Mouse (Mus musculus): ENCODE results near the gene Slc25a53.
A peak's percentile ranks its signal among the peaks of the same experiment; 100 is the strongest.
"Not testable (repeated sequence)": the region's sequence is repeated elsewhere in the genome, so short reads cannot be mapped to it uniquely, and the experiment has no call there.

The Slc25a53 gene

DNA sequence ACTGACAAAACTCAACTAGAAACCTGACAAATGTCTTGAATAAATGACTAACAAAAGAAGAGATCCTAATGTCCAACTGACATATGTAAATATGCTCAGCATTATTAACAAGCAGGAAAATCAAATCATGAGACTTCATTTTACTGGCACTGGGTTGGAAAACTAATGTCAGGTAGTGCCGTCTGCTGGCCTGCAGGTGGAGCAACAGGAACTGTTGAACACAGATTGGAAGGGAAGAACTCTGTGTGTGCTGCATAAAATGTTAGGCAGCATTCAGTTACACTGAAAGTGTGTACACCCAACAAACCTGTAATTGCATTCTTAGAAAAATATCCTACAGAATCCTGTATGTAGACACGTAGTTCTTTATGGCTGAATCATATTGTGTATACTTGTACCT, 78.4 kb downstream of the Slc25a53 start:
- no peak for DNase-seq (ENCODE audit: low spot score)

GRCm38 (mm10) chrX:136958300-136958699, 79.8 kb downstream of the Slc25a53 start:
- DNase-seq (ENCODE audit: low spot score) = not testable (repeated sequence)

DNA sequence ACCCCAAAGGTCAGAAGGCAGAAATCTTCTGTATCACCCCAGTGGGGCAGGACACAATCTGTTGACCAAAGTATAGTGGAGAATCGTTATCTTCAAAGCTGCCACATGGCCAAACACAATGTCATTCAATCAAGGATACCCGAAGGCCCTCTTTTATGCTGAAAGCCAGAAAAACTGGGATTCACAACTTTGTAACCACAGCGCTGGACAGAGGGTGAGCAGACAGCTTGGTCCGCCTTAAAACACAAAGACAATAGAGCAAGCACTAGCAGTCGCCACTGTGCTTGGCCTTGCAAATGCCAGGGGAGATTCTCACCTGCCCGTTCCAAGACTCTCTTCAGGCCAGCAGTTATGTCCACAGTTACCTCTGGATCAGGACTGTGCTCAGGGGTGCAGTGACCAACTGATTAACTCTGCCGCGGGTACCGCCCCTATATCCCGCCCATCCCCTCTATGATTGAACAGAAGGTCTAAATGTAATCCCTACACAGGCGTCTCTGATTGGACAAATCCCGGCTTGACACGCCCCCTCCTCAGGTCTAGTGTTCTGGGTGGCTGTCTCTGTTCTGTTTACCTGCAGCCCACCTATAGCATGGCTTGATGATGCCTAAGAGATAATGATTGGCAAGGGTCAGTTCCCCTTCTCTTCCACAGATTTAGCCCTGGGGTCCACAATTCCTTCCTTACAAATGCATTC, 80.4 kb downstream of the Slc25a53 start:
- peak; percentile 7 for DNase-seq (ENCODE audit: low spot score)

DNA sequence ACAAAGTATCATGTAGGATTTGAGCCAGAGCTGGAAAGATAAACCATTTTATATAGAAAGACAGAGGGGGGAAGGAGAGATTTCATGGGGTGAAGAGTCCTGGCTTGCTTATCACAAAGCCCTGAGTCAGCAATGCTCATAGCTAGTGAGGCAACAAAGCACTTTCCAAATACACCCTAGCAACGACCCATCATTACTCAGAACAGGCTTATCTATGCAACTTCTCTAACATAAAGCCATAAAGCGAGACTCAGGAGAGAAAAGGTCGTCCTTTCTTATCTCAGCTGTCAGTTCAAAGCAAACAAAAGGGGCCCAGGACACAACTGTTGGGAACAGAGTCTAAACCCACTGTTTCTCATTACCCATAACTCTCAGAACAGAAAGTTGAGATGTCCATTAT, 100.1 kb downstream of the Slc25a53 start:
- DNase-seq (ENCODE audit: low spot score) = no peak

All from ovary, postnatal 10 days (tissue).